Mouse (Mus musculus) lung, embryonic 16.5 days (tissue): ENCODE results near the gene Nedd4. TPM values are rescaled to one million over a fixed set of nuclear protein-coding genes. Genes with fewer than 3 reads are reported as not detected.

Experiments
- ATAC-seq: fragments of 200-750 bp; cut with Nextera tagmentation; 2 replicates; pipeline ENCODE4 v1.8.0; 2017; ENCODE audit warnings: low read depth, mild to moderate bottlenecking, moderate library complexity
- H3K27ac ChIP-seq: fragments of 300-500 bp; sonication (generic); 2 replicates; pipeline ENCODE4 v1.5.1; 2014; ENCODE audit warnings: mild to moderate bottlenecking, control low read depth, low read length
- H3K27me3 ChIP-seq: fragments of 300-500 bp; sonication (generic); 2 replicates; pipeline ENCODE4 v1.6.1; 2014; ENCODE audit warnings: low read depth, low read length, mixed read lengths; ENCODE audit not compliant: control insufficient read depth, insufficient read depth
- H3K36me3 ChIP-seq: fragments of 300-500 bp; sonication (generic); 2 replicates; pipeline ENCODE4 v1.6.1; 2014; ENCODE audit warnings: low read length; ENCODE audit not compliant: control insufficient read depth, insufficient read depth
- H3K4me1 ChIP-seq: fragments of 300-500 bp; sonication (generic); replicated peaks from 2 replicates; pipeline ENCODE4 v1.6.1; 2014; ENCODE audit warnings: low read length, mixed read lengths; ENCODE audit not compliant: control insufficient read depth, insufficient read depth
- H3K4me2 ChIP-seq: fragments of 300-500 bp; sonication (generic); 2 replicates; pipeline ENCODE4 v1.6.1; 2014; ENCODE audit warnings: low read depth, low read length, control low read depth
- H3K4me3 ChIP-seq: fragments of 300-500 bp; sonication (generic); 2 replicates; pipeline ENCODE4 v1.5.1; 2014; ENCODE audit warnings: mild to moderate bottlenecking, low read length, control low read depth
- H3K9ac ChIP-seq: fragments of 300-500 bp; sonication (generic); 2 replicates; pipeline ENCODE4 v1.6.1; 2014; ENCODE audit warnings: low read length, control low read depth
- H3K9me3 ChIP-seq: fragments of 300-500 bp; sonication (generic); 2 replicates; pipeline ENCODE4 v1.6.1; 2016; ENCODE audit warnings: low read length; ENCODE audit not compliant: control insufficient read depth
- WGBS: fragments of 180-500 bp; shearing (Covaris S2); extraction: QIAGEN DNeasy Blood & Tissue Kit; methylation state at CpG from one replicate; pipeline ENCODE4 v1.1.7; 2014; 5-methylcytosine and 5-hydroxymethylcytosine counted together
- polyA plus RNA-seq: library from polyadenylated mRNA; unstranded; fragments of >200 nt; fragmentation: Nextera tagmentation; extraction: Ambion mirVana; gene quantifications from 2 replicates; pipeline ENCODE4 v1.2.1, GENCODE M21; 2015

Nedd4 gene
- polyA plus RNA-seq, 1 experiment from 2014 or later, result 678 TPM

GRCm38 (mm10) chr9:72779733-72780132 lies 117.6 kb downstream of the Nedd4 start:
- H3K4me3 ChIP-seq, result no peak overlapping the region
- H3K4me2 ChIP-seq, result no peak overlapping the region
- H3K27me3 ChIP-seq, result no peaks in the 10 kb centered on the region
- no peak overlapping the region for H3K9ac ChIP-seq
- no peaks in the 10 kb centered on the region for H3K9me3 ChIP-seq
- H3K4me1 ChIP-seq, result peaks cover 4% of the 10 kb centered on the region
- WGBS, result 16% methylated on average over 4 of the region's 4 CpGs
- H3K36me3 ChIP-seq, result no peaks in the 10 kb centered on the region
- ATAC-seq, result peak; percentile 41; the same call in 1 of the 2 replicates
- H3K27ac ChIP-seq, result no peak overlapping the region

DNA sequence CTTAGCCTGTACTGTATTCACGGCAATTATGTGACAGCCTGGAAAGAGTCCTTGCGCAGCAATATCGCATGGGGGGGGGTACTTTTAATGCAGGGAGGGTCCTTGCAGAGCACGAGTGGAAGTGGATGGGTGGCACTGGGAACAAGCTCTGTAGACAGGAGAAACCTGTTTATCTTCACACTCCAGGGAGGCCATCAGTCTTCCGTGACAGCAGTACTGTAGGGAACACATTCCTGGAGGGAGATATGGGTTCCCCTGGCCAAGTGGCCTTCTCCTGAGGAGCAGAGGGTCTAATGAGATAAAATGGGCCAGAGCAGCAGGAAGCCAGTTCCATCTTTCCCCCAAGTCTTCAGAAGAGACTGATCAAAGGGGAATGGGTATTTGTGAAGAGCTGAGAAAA lies 118.5 kb downstream of the Nedd4 start:
- no peak overlapping the region for H3K4me3 ChIP-seq
- no peak overlapping the region for H3K27ac ChIP-seq
- no peak for ATAC-seq
- H3K4me1 ChIP-seq, result peaks cover 4% of the 10 kb centered on the region
- no peak overlapping the region for H3K9ac ChIP-seq
- no peaks in the 10 kb centered on the region for H3K27me3 ChIP-seq
- 16% methylated on average over 5 of the region's 5 CpGs for WGBS
- no peak overlapping the region for H3K4me2 ChIP-seq
- H3K36me3 ChIP-seq, result no peaks in the 10 kb centered on the region
- no peaks in the 10 kb centered on the region for H3K9me3 ChIP-seq

DNA sequence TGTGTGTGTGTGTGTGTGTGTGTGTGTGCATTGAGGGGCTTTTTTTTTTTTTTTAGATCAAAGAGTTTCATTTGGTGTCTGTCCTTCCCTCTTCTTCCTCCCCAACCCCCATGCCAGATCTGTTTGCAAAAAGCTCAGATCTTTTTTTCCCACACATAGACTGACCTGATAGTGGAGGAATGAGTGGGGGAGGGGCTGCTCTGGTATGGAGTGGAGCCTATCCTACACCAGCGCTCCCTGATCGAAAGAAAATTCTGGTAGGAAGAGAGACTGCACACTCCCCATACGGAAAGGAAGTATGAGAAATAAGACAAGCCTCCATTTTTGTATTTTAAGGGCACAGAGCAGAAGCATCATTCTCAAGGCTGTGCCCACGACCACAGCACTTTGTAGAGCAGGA lies 119.3 kb downstream of the Nedd4 start:
- Histone ChIP-seq H3K9me3 (no peaks in the 10 kb centered on the region), H3K27me3 (no peaks in the 10 kb centered on the region), H3K4me1 (peaks cover 4% of the 10 kb centered on the region), H3K4me3 (no peak overlapping the region), H3K4me2 (no peak overlapping the region), H3K27ac (no peak overlapping the region), H3K36me3 (no peaks in the 10 kb centered on the region), H3K9ac (no peak overlapping the region)
- WGBS, result 16% methylated on average over 4 of the region's 4 CpGs
- no peak for ATAC-seq

- Histone ChIP-seq H3K27me3 (no peaks in the 10 kb centered on the region), H3K27ac (no peak overlapping the region), H3K4me3 (no peak overlapping the region), H3K9me3 (no peaks in the 10 kb centered on the region), H3K4me2 (no peak overlapping the region), H3K9ac (no peak overlapping the region), H3K36me3 (no peaks in the 10 kb centered on the region), H3K4me1 (peaks cover 4% of the 10 kb centered on the region)
- WGBS, result 10% methylated on average over 8 of the region's 8 CpGs
- no peak for ATAC-seq
Observed at GRCm38 (mm10) chr9:72782121-72782520, 120.0 kb downstream of the Nedd4 start.

- no peaks in the 10 kb centered on the region for H3K27me3 ChIP-seq
- 51% methylated on average over 1 of the region's 1 CpGs for WGBS
- H3K4me2 ChIP-seq, result no peak overlapping the region
- no peak overlapping the region for H3K27ac ChIP-seq
- no peaks in the 10 kb centered on the region for H3K36me3 ChIP-seq
- H3K4me1 ChIP-seq, result peaks cover 7% of the 10 kb centered on the region; the same call in 1 of the 2 replicates
- no peak for ATAC-seq
- no peak overlapping the region for H3K9ac ChIP-seq
- H3K4me3 ChIP-seq, result no peak overlapping the region
- H3K9me3 ChIP-seq, result no peaks in the 10 kb centered on the region
Observed at GRCm38 (mm10) chr9:72787732-72788131, 125.6 kb downstream of the Nedd4 start.

DNA sequence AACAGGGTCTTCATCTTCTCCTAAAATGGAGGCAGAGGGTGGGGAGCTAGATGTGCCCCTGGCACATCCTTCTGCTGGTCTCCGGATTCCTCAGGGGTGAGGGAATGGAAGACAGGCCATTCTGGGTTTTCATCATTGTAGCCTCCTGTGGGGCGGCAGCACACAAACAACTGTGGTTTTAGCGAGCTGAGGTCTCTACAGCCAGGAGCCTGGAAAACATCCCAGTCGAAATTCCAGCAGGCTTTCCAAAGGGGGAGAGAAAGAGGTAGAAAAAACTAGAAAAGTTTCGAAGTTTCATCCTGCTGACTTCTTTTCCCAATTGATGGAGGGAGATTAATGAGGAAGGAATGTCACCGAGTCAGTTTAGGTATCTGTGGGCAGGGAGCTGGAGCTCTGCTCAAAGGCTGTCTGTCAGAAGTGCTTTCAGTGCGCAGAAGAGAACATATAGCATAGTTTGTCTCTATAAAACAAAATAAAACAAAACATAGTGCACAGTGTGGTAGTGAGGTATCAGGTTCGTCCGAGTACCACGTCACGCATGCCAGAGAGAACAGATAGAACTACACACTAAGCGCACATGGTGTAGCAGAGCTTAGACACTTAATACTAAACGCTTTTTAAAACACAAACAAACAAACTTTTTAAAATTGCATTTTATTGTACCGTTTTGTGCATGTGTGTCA lies 128.5 kb downstream of the Nedd4 start:
- no peak overlapping the region for H3K4me3 ChIP-seq
- H3K36me3 ChIP-seq, result no peaks in the 10 kb centered on the region
- H3K27me3 ChIP-seq, result no peaks in the 10 kb centered on the region
- no peaks in the 10 kb centered on the region for H3K9me3 ChIP-seq
- no peak for ATAC-seq
- H3K9ac ChIP-seq, result no peak overlapping the region
- H3K4me2 ChIP-seq, result no peak overlapping the region
- peaks cover 7% of the 10 kb centered on the region; the same call in 1 of the 2 replicates for H3K4me1 ChIP-seq
- no peak overlapping the region for H3K27ac ChIP-seq
- WGBS, result 44% methylated on average over 14 of the region's 14 CpGs

DNA sequence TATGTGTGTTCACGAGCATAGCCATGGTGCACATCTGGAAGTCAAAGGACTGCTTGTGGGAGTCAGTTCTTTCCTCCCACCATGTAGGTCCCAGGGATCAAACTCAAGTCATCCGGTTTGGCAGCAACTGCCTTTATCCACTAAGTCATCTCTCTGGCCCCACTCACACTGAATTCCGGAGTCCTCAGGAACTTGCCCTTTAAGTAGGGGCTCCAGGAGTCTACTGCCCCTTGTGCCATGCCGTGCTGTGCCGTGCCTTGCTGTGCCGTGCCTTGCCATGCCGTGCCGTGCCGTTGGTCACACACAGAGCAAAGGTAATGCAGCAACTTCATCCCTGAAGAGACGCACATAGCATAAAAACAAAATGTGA lies 129.1 kb downstream of the Nedd4 start:
- H3K9me3 ChIP-seq, result no peaks in the 10 kb centered on the region
- 0 out of 2 replicates have a peak overlapping the region, but pooled peaks have one; percentile 1 for H3K4me2 ChIP-seq
- H3K27me3 ChIP-seq, result no peaks in the 10 kb centered on the region
- no peak overlapping the region for H3K4me3 ChIP-seq
- 28% methylated on average over 10 of the region's 10 CpGs for WGBS
- H3K36me3 ChIP-seq, result no peaks in the 10 kb centered on the region
- H3K27ac ChIP-seq, result no peak overlapping the region
- H3K9ac ChIP-seq, result no peak overlapping the region
- H3K4me1 ChIP-seq, result peaks cover 7% of the 10 kb centered on the region; the same call in 1 of the 2 replicates
- no peak for ATAC-seq

GRCm38 (mm10) chr9:72791681-72792080 lies 129.5 kb downstream of the Nedd4 start:
- Histone ChIP-seq H3K4me1 (peaks cover 7% of the 10 kb centered on the region; the same call in 1 of the 2 replicates), H3K9me3 (no peaks in the 10 kb centered on the region), H3K36me3 (no peaks in the 10 kb centered on the region), H3K4me2 (no peak overlapping the region), H3K27ac (no peak overlapping the region), H3K27me3 (no peaks in the 10 kb centered on the region), H3K4me3 (no peak overlapping the region), H3K9ac (no peak overlapping the region)
- 16% methylated on average over 6 of the region's 6 CpGs for WGBS
- no peak for ATAC-seq

DNA sequence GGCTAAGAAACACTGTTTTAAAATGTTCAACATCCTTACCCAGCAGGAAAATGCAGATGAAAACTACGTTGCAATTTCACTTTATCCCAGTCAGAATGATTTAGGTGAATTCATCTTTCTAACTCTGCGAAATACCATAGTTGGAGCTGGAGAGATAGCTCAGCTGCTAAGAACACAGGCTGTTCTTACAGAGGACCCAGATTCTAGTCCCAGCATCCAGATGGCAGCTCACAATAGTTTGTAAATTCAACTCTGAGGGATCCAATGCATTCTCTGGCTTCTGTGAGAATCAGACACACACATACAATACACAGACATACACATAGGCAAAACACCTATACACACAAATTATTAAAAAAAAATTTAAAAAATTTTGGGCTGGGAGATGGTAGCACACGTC lies 133.1 kb downstream of the Nedd4 start:
- no peaks in the 10 kb centered on the region for H3K9me3 ChIP-seq
- no peak overlapping the region for H3K9ac ChIP-seq
- WGBS, result 76% methylated on average over 3 of the region's 3 CpGs
- H3K36me3 ChIP-seq, result no peaks in the 10 kb centered on the region
- ATAC-seq, result no peak
- H3K4me2 ChIP-seq, result no peak overlapping the region
- H3K27ac ChIP-seq, result no peak overlapping the region
- H3K4me1 ChIP-seq, result peaks cover 7% of the 10 kb centered on the region; the same call in 1 of the 2 replicates
- no peaks in the 10 kb centered on the region for H3K27me3 ChIP-seq
- no peak overlapping the region for H3K4me3 ChIP-seq
